Mouse (Mus musculus) lung, embryonic 16.5 days (tissue): ENCODE results near the gene Gm17334. TPM values are rescaled to one million over a fixed set of nuclear protein-coding genes. Genes with fewer than 3 reads are reported as not detected.

Experiments
- ATAC-seq: fragments of 200-750 bp; cut with Nextera tagmentation; 2 replicates; pipeline ENCODE4 v1.8.0; 2017; ENCODE audit warnings: low read depth, mild to moderate bottlenecking, moderate library complexity
- H3K27ac ChIP-seq: fragments of 300-500 bp; sonication (generic); 2 replicates; pipeline ENCODE4 v1.5.1; 2014; ENCODE audit warnings: mild to moderate bottlenecking, control low read depth, low read length
- H3K27me3 ChIP-seq: fragments of 300-500 bp; sonication (generic); 2 replicates; pipeline ENCODE4 v1.6.1; 2014; ENCODE audit warnings: low read depth, low read length, mixed read lengths; ENCODE audit not compliant: control insufficient read depth, insufficient read depth
- H3K36me3 ChIP-seq: fragments of 300-500 bp; sonication (generic); 2 replicates; pipeline ENCODE4 v1.6.1; 2014; ENCODE audit warnings: low read length; ENCODE audit not compliant: control insufficient read depth, insufficient read depth
- H3K4me1 ChIP-seq: fragments of 300-500 bp; sonication (generic); replicated peaks from 2 replicates; pipeline ENCODE4 v1.6.1; 2014; ENCODE audit warnings: low read length, mixed read lengths; ENCODE audit not compliant: control insufficient read depth, insufficient read depth
- H3K4me2 ChIP-seq: fragments of 300-500 bp; sonication (generic); 2 replicates; pipeline ENCODE4 v1.6.1; 2014; ENCODE audit warnings: low read depth, low read length, control low read depth
- H3K4me3 ChIP-seq: fragments of 300-500 bp; sonication (generic); 2 replicates; pipeline ENCODE4 v1.5.1; 2014; ENCODE audit warnings: mild to moderate bottlenecking, low read length, control low read depth
- H3K9ac ChIP-seq: fragments of 300-500 bp; sonication (generic); 2 replicates; pipeline ENCODE4 v1.6.1; 2014; ENCODE audit warnings: low read length, control low read depth
- H3K9me3 ChIP-seq: fragments of 300-500 bp; sonication (generic); 2 replicates; pipeline ENCODE4 v1.6.1; 2016; ENCODE audit warnings: low read length; ENCODE audit not compliant: control insufficient read depth
- WGBS: fragments of 180-500 bp; shearing (Covaris S2); extraction: QIAGEN DNeasy Blood & Tissue Kit; methylation state at CpG from one replicate; pipeline ENCODE4 v1.1.7; 2014; 5-methylcytosine and 5-hydroxymethylcytosine counted together
- polyA plus RNA-seq: library from polyadenylated mRNA; unstranded; fragments of >200 nt; fragmentation: Nextera tagmentation; extraction: Ambion mirVana; gene quantifications from 2 replicates; pipeline ENCODE4 v1.2.1, GENCODE M21; 2015

Gm17334 gene
- polyA plus RNA-seq, 1 experiment from 2014 or later: 0.39 TPM

DNA sequence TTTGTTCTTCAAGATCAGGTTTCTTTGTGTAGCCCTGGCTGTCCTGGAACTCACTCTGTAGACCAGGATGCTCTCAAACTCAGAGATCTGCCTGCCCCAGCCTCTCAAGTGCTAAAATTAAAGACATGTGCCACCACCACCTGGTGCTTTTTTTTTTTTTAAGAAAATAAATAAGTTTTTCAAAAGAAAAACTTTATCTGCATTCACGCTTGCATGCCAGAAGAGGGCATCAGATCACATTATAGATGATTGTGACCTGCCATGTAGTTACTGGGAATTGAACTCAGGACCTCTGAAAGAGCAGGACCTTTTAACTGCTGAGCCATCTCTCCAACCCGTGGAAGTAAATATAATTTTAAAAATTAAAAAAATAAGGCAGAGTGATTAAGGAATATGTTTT lies 27.7 kb downstream of the Gm17334 start:
- no peak for ATAC-seq
- no peak overlapping the region for H3K4me2 ChIP-seq
- no peaks in the 10 kb centered on the region for H3K27me3 ChIP-seq
- no peak overlapping the region for H3K4me3 ChIP-seq
- WGBS: 86% methylated on average over 2 of the region's 2 CpGs
- H3K27ac ChIP-seq: no peak overlapping the region
- H3K4me1 ChIP-seq: no peaks in the 10 kb centered on the region
- H3K9me3 ChIP-seq: no peaks in the 10 kb centered on the region
- no peaks in the 10 kb centered on the region for H3K36me3 ChIP-seq
- H3K9ac ChIP-seq: no peak overlapping the region

DNA sequence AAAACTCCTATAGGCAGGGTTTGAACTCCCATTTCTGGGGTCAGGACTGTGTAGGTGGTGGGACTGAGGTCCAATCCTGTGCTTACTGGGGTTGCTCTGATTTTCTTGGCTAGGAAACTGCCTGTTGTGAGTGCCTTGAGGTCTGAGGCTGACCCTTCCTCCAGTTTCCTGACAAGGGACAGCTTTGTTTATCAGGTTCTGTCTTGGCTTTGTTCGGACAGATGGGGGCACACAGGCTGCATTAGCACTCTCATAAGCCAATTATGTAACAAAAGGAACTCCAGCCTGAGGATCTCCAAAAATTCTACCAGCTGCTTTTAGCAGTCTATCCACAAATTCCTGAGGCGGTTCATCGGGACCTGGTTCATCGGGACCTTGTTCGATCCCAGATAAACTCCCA lies 30.6 kb downstream of the Gm17334 start:
- 24% methylated on average over 5 of the region's 5 CpGs for WGBS
- H3K9me3 ChIP-seq: no peaks in the 10 kb centered on the region
- peak; percentile 71; the same call in 1 of the 2 replicates for ATAC-seq
- no peak overlapping the region for H3K27ac ChIP-seq
- H3K36me3 ChIP-seq: no peaks in the 10 kb centered on the region
- H3K4me2 ChIP-seq: no peak overlapping the region
- H3K4me1 ChIP-seq: no peaks in the 10 kb centered on the region
- H3K4me3 ChIP-seq: no peak overlapping the region
- H3K9ac ChIP-seq: no peak overlapping the region
- no peaks in the 10 kb centered on the region for H3K27me3 ChIP-seq

GRCm38 (mm10) chr11:53737573-53737946 lies 35.4 kb downstream of the Gm17334 start:
- H3K9ac ChIP-seq: no peak overlapping the region
- H3K36me3 ChIP-seq: no peaks in the 10 kb centered on the region
- 30% methylated on average over 6 of the region's 6 CpGs for WGBS
- no peak overlapping the region for H3K4me2 ChIP-seq
- no peak overlapping the region for H3K4me3 ChIP-seq
- H3K27ac ChIP-seq: peak overlapping the region; percentile 37
- no peaks in the 10 kb centered on the region for H3K4me1 ChIP-seq
- ATAC-seq: peak; percentile 71
- H3K27me3 ChIP-seq: no peaks in the 10 kb centered on the region
- no peaks in the 10 kb centered on the region for H3K9me3 ChIP-seq

GRCm38 (mm10) chr11:53736771-53737572 lies 36.0 kb downstream of the Gm17334 start:
- 48% methylated on average over 14 of the region's 14 CpGs for WGBS
- H3K27ac ChIP-seq: peak overlapping the region; percentile 37
- H3K36me3 ChIP-seq: no peaks in the 10 kb centered on the region
- H3K4me3 ChIP-seq: no peak overlapping the region
- no peaks in the 10 kb centered on the region for H3K9me3 ChIP-seq
- ATAC-seq: peak; percentile 89
- H3K9ac ChIP-seq: no peak overlapping the region
- no peaks in the 10 kb centered on the region for H3K27me3 ChIP-seq
- no peak overlapping the region for H3K4me2 ChIP-seq
- no peaks in the 10 kb centered on the region for H3K4me1 ChIP-seq

DNA sequence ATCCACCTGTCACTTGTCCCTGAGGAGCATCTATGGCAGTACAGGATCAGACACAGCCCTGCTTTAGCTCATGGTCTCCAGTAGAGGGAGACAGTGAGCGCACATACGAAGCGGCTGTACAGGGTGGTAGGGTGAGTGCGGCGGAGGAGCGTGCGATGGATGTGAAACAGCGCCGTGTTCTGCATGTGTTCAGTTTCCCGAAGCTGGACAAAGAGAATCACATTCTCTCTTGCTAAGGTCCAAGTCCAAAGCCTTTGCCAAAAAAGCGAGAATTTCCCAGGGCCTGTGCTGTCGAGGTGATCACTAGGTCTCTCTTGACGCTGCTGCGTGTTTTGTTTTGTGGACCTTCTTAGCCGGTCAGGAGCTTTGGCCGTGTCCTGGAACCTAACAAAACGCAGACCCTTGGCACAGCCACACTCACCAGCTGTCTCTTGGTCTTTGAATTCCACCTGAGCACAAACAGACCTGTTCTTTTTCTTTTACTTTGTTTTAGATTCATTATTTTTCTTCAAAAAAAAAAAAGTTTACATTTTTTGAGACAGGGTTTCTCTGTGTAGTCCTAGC lies 37.2 kb downstream of the Gm17334 start:
- Histone ChIP-seq H3K4me3 (peak overlapping the region; percentile 20), H3K27me3 (no peaks in the 10 kb centered on the region), H3K9ac (no peak overlapping the region), H3K9me3 (no peaks in the 10 kb centered on the region), H3K4me2 (peak overlapping the region; percentile 53), H3K4me1 (no peaks in the 10 kb centered on the region), H3K36me3 (no peaks in the 10 kb centered on the region), H3K27ac (no peak overlapping the region)
- 20% methylated on average over 17 of the region's 17 CpGs for WGBS
- peak; percentile 76 for ATAC-seq

DNA sequence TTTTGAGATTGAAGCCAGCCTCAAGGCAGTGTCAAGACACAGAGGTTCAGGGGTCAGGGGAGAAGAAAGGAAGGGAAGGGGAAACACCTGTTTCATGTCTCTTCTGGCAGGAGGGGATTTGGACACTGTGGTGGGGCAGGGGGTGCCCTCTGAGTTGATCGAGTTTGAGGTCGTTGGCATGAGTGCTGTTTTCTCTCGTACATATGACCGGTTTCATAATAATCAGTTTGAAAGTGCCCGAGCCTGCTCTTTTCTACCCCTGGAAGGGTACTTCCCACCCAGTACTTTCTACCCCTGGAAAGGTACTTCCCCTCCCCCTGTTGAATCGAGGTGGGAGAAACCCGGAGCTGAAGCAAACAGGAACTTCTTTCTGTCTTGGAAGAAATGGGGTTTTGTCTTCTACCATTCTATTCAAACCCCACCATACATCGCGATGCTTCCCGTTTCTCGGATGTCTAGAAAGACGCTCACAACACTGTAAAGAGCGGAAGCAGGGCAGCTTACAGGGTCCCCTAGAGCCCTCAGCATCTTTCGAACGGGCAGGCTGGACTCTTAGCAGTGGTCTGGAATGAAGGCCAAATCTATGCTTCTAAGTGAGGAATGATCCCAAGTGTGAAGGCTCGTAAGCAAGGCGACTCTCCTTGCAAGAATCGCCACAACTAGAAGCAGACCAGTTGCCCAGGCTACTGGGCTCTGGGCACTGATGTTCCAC lies 37.9 kb downstream of the Gm17334 start:
- ATAC-seq: no peak
- peak overlapping the region; percentile 53; the same call in 1 of the 2 replicates for H3K4me2 ChIP-seq
- WGBS: 57% methylated on average over 18 of the region's 18 CpGs

DNA sequence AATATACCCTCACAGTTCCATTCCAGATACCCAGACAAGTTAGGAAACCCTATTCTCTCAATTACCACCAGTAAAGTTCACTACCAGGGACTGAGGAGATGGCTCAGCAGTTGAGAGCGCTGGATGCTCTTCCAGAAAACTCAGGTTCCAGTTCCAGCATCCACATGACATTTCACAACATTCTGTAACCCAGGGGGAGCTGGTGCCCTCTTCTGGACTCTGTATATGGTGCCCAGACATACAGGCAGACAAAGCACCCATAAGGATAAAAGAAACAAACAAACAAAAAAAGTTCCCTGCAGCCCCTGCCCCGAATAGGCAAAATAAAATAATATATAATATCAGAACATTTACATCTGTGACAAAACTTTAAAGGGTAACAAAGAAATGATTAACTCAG lies 38.6 kb downstream of the Gm17334 start:
- H3K27ac ChIP-seq: no peak overlapping the region
- WGBS: 72% methylated on average over 2 of the region's 2 CpGs
- ATAC-seq: no peak

More for the DNA sequence above, 37.9 kb downstream of the Gm17334 start:
- Histone ChIP-seq H3K36me3 (no peaks in the 10 kb centered on the region), H3K27me3 (no peaks in the 10 kb centered on the region), H3K4me3 (no peak overlapping the region), H3K9ac (no peak overlapping the region), H3K9me3 (no peaks in the 10 kb centered on the region), H3K27ac (no peak overlapping the region), H3K4me1 (no peaks in the 10 kb centered on the region)

GRCm38 (mm10) chr11:53733824-53734223 lies 39.2 kb downstream of the Gm17334 start:
- Histone ChIP-seq H3K4me3 (no peak overlapping the region), H3K27me3 (no peaks in the 10 kb centered on the region), H3K36me3 (no peaks in the 10 kb centered on the region), H3K4me1 (no peaks in the 10 kb centered on the region), H3K9ac (no peak overlapping the region), H3K4me2 (no peak overlapping the region), H3K9me3 (no peaks in the 10 kb centered on the region), H3K27ac (no peak overlapping the region)
- ATAC-seq: no peak
- WGBS: 86% methylated on average over 7 of the region's 7 CpGs

More for the DNA sequence above, 38.6 kb downstream of the Gm17334 start:
- Histone ChIP-seq H3K4me1 (no peaks in the 10 kb centered on the region), H3K9ac (no peak overlapping the region), H3K27me3 (no peaks in the 10 kb centered on the region), H3K36me3 (no peaks in the 10 kb centered on the region), H3K4me2 (no peak overlapping the region), H3K4me3 (no peak overlapping the region), H3K9me3 (no peaks in the 10 kb centered on the region)

GRCm38 (mm10) chr11:53732244-53732643 lies 40.7 kb downstream of the Gm17334 start:
- Histone ChIP-seq H3K27me3 (no peaks in the 10 kb centered on the region), H3K9me3 (no peaks in the 10 kb centered on the region)
- 82% methylated on average over 8 of the region's 8 CpGs for WGBS

More at GRCm38 (mm10) chr11:53732244-53732643, 40.7 kb downstream of the Gm17334 start:
- Histone ChIP-seq H3K36me3 (no peaks in the 10 kb centered on the region), H3K4me2 (no peak overlapping the region), H3K27ac (no peak overlapping the region), H3K9ac (no peak overlapping the region), H3K4me1 (no peaks in the 10 kb centered on the region), H3K4me3 (no peak overlapping the region)
- no peak for ATAC-seq
